In genomic region chr8:49136503-49137044, GRCm38 (mm10) we compare ENCODE assay signal across 20 mouse cellular contexts.
"Had no signal": no experiment of that assay in that cellular context is flagged by ENCODE, and none has a peak within 500 bp of the region (broad histone marks: within the 10 kb centered on the region; RNA-seq: fewer than 3 reads in every experiment).

No protein-coding gene starts in this region.

- H3K27ac ChIP-seq: limb, embryonic 12.5 days; limb, embryonic 15.5 days; liver, embryonic 14.5 days; macrophage; midbrain, embryonic 12.5 days; midbrain, embryonic 15.5 days; neural tube, embryonic 12.5 days; neural tube, embryonic 15.5 days had no signal

- H3K36me3 ChIP-seq: limb, embryonic 12.5 days; limb, embryonic 15.5 days; midbrain, embryonic 12.5 days; midbrain, embryonic 15.5 days; neural tube, embryonic 12.5 days; neural tube, embryonic 15.5 days had no signal

- H3K4me1 ChIP-seq: limb, embryonic 12.5 days; limb, embryonic 15.5 days; midbrain, embryonic 12.5 days; midbrain, embryonic 15.5 days; neural tube, embryonic 12.5 days; neural tube, embryonic 15.5 days had no signal

- H3K9ac ChIP-seq: limb, embryonic 12.5 days; limb, embryonic 15.5 days; liver, embryonic 14.5 days; liver, postnatal 0 days; lung, embryonic 14.5 days; midbrain, embryonic 12.5 days; midbrain, embryonic 15.5 days; neural tube, embryonic 12.5 days; neural tube, embryonic 15.5 days had no signal

- H3K27me3 ChIP-seq: limb, embryonic 12.5 days; limb, embryonic 15.5 days; midbrain, embryonic 12.5 days; midbrain, embryonic 15.5 days; neural tube, embryonic 12.5 days; neural tube, embryonic 15.5 days had no signal

- H3K4me2 ChIP-seq: limb, embryonic 12.5 days; limb, embryonic 15.5 days; liver, embryonic 11.5 days; lung, embryonic 14.5 days; midbrain, embryonic 12.5 days; midbrain, embryonic 15.5 days; neural tube, embryonic 12.5 days; neural tube, embryonic 15.5 days had no signal

- H3K4me3 ChIP-seq: limb, embryonic 12.5 days; limb, embryonic 15.5 days; midbrain, embryonic 12.5 days; midbrain, embryonic 15.5 days; neural tube, embryonic 12.5 days; neural tube, embryonic 15.5 days had no signal

- DNase-seq: kidney, adult 9 months; kidney, postnatal 14 days; kidney, postnatal 4 days; layer of hippocampus, adult 9-11 months; liver, postnatal 0 days; lung, embryonic 14.5 days; right cerebral cortex, adult 18-20 months; right cerebral cortex, postnatal 25 days; thymus, adult 18-20 months; thymus, postnatal 36 days had no signal

- H3K9me3 ChIP-seq: limb, embryonic 12.5 days; limb, embryonic 15.5 days; midbrain, embryonic 12.5 days; midbrain, embryonic 15.5 days; neural tube, embryonic 12.5 days; neural tube, embryonic 15.5 days had no signal

- ATAC-seq: liver, postnatal 0 days; lung, postnatal 0 days; midbrain, embryonic 15.5 days had no signal
